Mouse (Mus musculus) ES-E14 (cell line): ENCODE data around the gene Scamp4.

ENCODE experiments used
- CHD2 ChIP-seq: IDR thresholded peaks from 2 replicates; pipeline ENCODE4 v1.6.1; 2014; ENCODE audit warnings: mild to moderate bottlenecking, low read depth, low read length, inconsistent platforms
- MAFK ChIP-seq: IDR thresholded peaks from 2 replicates; pipeline ENCODE4 v1.6.1; 2014; ENCODE audit warnings: mild to moderate bottlenecking, low read depth, low read length, inconsistent platforms; ENCODE audit not compliant: insufficient read depth

DNA sequence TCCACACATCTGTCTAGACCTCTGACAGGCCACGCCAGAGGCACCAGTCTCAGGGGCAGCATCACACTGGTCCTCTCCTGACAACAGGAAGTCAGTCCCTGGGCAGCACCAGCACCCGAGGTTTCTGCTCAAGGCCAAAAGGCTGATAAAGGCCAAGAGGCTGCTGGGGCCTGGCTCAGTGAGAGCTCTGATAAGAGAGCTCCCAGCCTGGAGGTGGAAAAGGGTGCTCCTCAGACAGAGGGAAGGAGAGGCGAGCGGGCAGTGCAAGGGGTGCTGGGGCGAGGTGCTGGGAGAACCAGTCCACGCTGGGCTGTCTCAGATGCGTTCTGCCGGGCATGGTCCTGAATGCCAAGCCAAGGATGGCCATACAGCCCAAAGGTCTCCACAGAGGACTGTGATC, 49.1 kb upstream of the Scamp4 start:
- TF ChIP-seq MAFK (no peak), CHD2 (no peak)
